Comparison of ENCODE assay signal across 18 mouse cellular contexts in the genomic region with DNA sequence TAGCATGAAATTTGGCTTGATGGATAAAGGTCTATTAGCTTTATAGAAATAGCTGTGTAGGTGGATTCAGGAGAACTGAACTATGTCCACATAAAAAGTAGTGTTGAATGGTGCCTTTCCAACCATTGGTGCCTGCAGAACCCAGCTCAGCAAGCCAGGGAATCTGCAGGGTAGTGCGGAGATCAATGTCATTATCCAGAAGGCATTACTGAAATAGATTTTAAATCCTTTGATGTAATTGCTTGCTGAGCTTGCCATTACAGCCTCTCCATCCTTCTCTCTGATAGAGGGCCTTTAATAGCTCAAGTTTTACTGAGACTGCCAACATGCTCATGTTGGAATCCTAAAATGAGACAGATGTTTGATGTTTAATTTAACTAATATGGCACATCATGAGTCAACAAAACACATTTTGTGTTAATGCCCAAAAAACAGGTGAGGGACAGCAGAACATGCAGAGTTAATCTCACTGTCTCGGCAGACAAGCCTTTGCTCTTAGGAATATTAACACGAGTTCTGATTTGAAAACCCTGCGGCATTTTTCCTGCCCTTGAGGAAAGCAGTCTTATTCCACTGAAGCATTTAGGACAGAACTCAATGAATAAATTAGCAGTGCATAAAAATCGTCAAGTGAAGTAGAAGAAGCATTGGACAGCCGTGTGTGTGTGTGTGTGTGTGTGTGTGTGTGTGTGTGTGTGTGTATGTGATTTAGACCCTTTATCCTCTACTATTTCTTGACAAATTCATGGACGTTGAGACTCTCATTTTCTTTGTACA.
DNase-seq lines count a peak whose midpoint lies in the region; ATAC-seq lines count a peak whose summit lies in the region.
"Had no signal": no experiment of that assay in that cellular context is flagged by ENCODE, and none has a peak within 500 bp of the region (broad histone marks: within the 10 kb centered on the region; RNA-seq: fewer than 3 reads in every experiment).

No protein-coding gene starts in this region.

- WGBS in forebrain, embryonic 15.5 days, result 55% methylated on average over 7 of the region's 7 CpGs
- 86% methylated on average over 7 of the region's 7 CpGs for WGBS in forebrain, embryonic 10.5 days
- 61% methylated on average over 7 of the region's 7 CpGs for WGBS in midbrain, embryonic 13.5 days
- 76% methylated on average over 7 of the region's 7 CpGs for WGBS in midbrain, embryonic 11.5 days
- WGBS in forebrain, embryonic 16.5 days, result 60% methylated on average over 7 of the region's 7 CpGs
- WGBS in limb, embryonic 10.5 days, result 90% methylated on average over 7 of the region's 7 CpGs

- H3K4me2 ChIP-seq in forebrain, embryonic 15.5 days (replicated peaks), result no peak overlapping the region
- no peak overlapping the region for H3K4me2 ChIP-seq in midbrain, embryonic 13.5 days (replicated peaks)
- H3K4me2 ChIP-seq in midbrain, embryonic 11.5 days, result no peak overlapping the region
- no peak overlapping the region for H3K4me2 ChIP-seq in forebrain, embryonic 16.5 days (ENCODE audit: low read length)
- H3K4me2 ChIP-seq: embryonic facial prominence, embryonic 12.5 days; limb, embryonic 12.5 days; liver, embryonic 13.5 days; lung, embryonic 15.5 days had no signal

- H3K36me3 ChIP-seq in forebrain, embryonic 15.5 days, result no peaks in the 10 kb centered on the region
- H3K36me3 ChIP-seq in forebrain, embryonic 10.5 days (replicated peaks), result no peaks in the 10 kb centered on the region
- no peaks in the 10 kb centered on the region for H3K36me3 ChIP-seq in midbrain, embryonic 13.5 days
- H3K36me3 ChIP-seq in midbrain, embryonic 11.5 days (ENCODE audit: control insufficient read depth, insufficient read depth, low read length), result no peaks in the 10 kb centered on the region
- H3K36me3 ChIP-seq in forebrain, embryonic 16.5 days (ENCODE audit: control insufficient read depth, insufficient read depth), result no peaks in the 10 kb centered on the region
- no peaks in the 10 kb centered on the region for H3K36me3 ChIP-seq in limb, embryonic 10.5 days
- H3K36me3 ChIP-seq: embryonic facial prominence, embryonic 12.5 days; limb, embryonic 12.5 days; liver, embryonic 13.5 days; lung, embryonic 15.5 days had no signal

- H3K9ac ChIP-seq in forebrain, embryonic 15.5 days (replicated peaks), result no peak overlapping the region
- no peak overlapping the region for H3K9ac ChIP-seq in midbrain, embryonic 13.5 days (replicated peaks)
- H3K9ac ChIP-seq in midbrain, embryonic 11.5 days (ENCODE audit: low read length), result no peak overlapping the region
- no peak overlapping the region for H3K9ac ChIP-seq in forebrain, embryonic 16.5 days (replicated peaks; ENCODE audit: low read depth, low read length)
- H3K9ac ChIP-seq: embryonic facial prominence, embryonic 12.5 days; limb, embryonic 12.5 days; liver, embryonic 13.5 days; lung, embryonic 15.5 days had no signal

- H3K4me3 ChIP-seq in forebrain, embryonic 15.5 days, result no peak overlapping the region
- H3K4me3 ChIP-seq in forebrain, embryonic 10.5 days, result no peak overlapping the region
- H3K4me3 ChIP-seq in midbrain, embryonic 13.5 days (replicated peaks), result no peak overlapping the region
- no peak overlapping the region for H3K4me3 ChIP-seq in midbrain, embryonic 11.5 days (ENCODE audit: low read depth, low read length)
- H3K4me3 ChIP-seq in forebrain, embryonic 16.5 days (replicated peaks; ENCODE audit: low read length), result no peak overlapping the region
- H3K4me3 ChIP-seq in limb, embryonic 10.5 days, result no peak overlapping the region
- H3K4me3 ChIP-seq: embryonic facial prominence, embryonic 12.5 days; limb, embryonic 12.5 days; liver, embryonic 13.5 days; lung, embryonic 15.5 days had no signal

- peak; percentile 67; the same call in 1 of the 2 replicates for ATAC-seq in forebrain, embryonic 15.5 days (replicated peaks)
- ATAC-seq in midbrain, embryonic 13.5 days, result peak; percentile 43
- no peak for ATAC-seq in midbrain, embryonic 11.5 days (ENCODE audit: low FRiP score)
- peak; percentile 68 for ATAC-seq in forebrain, embryonic 16.5 days

- H3K4me1 ChIP-seq in forebrain, embryonic 15.5 days, result no peaks in the 10 kb centered on the region
- peaks cover 5% of the 10 kb centered on the region; the same call in 1 of the 2 replicates for H3K4me1 ChIP-seq in forebrain, embryonic 10.5 days
- H3K4me1 ChIP-seq in midbrain, embryonic 13.5 days (replicated peaks), result no peaks in the 10 kb centered on the region
- no peaks in the 10 kb centered on the region for H3K4me1 ChIP-seq in midbrain, embryonic 11.5 days (ENCODE audit: control insufficient read depth, insufficient read depth, low read length)
- no peaks in the 10 kb centered on the region; the same call in 1 of the 2 replicates for H3K4me1 ChIP-seq in forebrain, embryonic 16.5 days (replicated peaks; ENCODE audit: control insufficient read depth, insufficient read depth, low read length)
- H3K4me1 ChIP-seq in limb, embryonic 10.5 days, result no peaks in the 10 kb centered on the region
- H3K4me1 ChIP-seq: embryonic facial prominence, embryonic 12.5 days; limb, embryonic 12.5 days; liver, embryonic 13.5 days; lung, embryonic 15.5 days had no signal

- no peaks in the 10 kb centered on the region for H3K27me3 ChIP-seq in forebrain, embryonic 15.5 days
- H3K27me3 ChIP-seq in forebrain, embryonic 10.5 days (ENCODE audit: poor library complexity, severe bottlenecking), result no peaks in the 10 kb centered on the region
- H3K27me3 ChIP-seq in midbrain, embryonic 13.5 days, result no peaks in the 10 kb centered on the region
- H3K27me3 ChIP-seq in midbrain, embryonic 11.5 days (ENCODE audit: control insufficient read depth, insufficient read depth, low read length), result no peaks in the 10 kb centered on the region
- no peaks in the 10 kb centered on the region for H3K27me3 ChIP-seq in forebrain, embryonic 16.5 days (replicated peaks; ENCODE audit: control insufficient read depth, insufficient read depth, low read length)
- H3K27me3 ChIP-seq in limb, embryonic 10.5 days (ENCODE audit: low read depth, poor library complexity, severe bottlenecking), result no peaks in the 10 kb centered on the region
- H3K27me3 ChIP-seq: embryonic facial prominence, embryonic 12.5 days; limb, embryonic 12.5 days; liver, embryonic 13.5 days; lung, embryonic 15.5 days had no signal

- no peak for DNase-seq in forebrain, embryonic 10.5 days (ENCODE audit: extremely low spot score, low spot score)
- no peak for DNase-seq in midbrain, embryonic 11.5 days (ENCODE audit: low spot score, missing footprints)
- DNase-seq in retina, postnatal 1 day, result peak; percentile 60
- no peak for DNase-seq in limb, embryonic 10.5 days (ENCODE audit: low spot score)
- DNase-seq: adrenal gland, adult 8-10 months; cerebellum, adult 18-20 months; heart, adult 18-20 months; kidney, adult 18-20 months; kidney, postnatal 10 days; liver, embryonic 13.5 days; thymus, postnatal 36 days had no signal

- peak overlapping the region; percentile 27; the same call in 1 of the 2 replicates for H3K27ac ChIP-seq in forebrain, embryonic 15.5 days (replicated peaks)
- H3K27ac ChIP-seq in forebrain, embryonic 10.5 days, result no peak overlapping the region
- H3K27ac ChIP-seq in midbrain, embryonic 13.5 days, result no peak overlapping the region
- no peak overlapping the region for H3K27ac ChIP-seq in midbrain, embryonic 11.5 days (ENCODE audit: low read depth, low read length)
- H3K27ac ChIP-seq in forebrain, embryonic 16.5 days (ENCODE audit: low read length), result no peak overlapping the region
- no peak overlapping the region for H3K27ac ChIP-seq in limb, embryonic 10.5 days
- H3K27ac ChIP-seq: embryonic facial prominence, embryonic 12.5 days; limb, embryonic 12.5 days; liver, embryonic 13.5 days; lung, embryonic 15.5 days; macrophage had no signal

- no peaks in the 10 kb centered on the region for H3K9me3 ChIP-seq in forebrain, embryonic 15.5 days
- H3K9me3 ChIP-seq in forebrain, embryonic 10.5 days, result no peaks in the 10 kb centered on the region
- H3K9me3 ChIP-seq in midbrain, embryonic 13.5 days, result no peaks in the 10 kb centered on the region
- no peaks in the 10 kb centered on the region for H3K9me3 ChIP-seq in midbrain, embryonic 11.5 days (ENCODE audit: control insufficient read depth, low read length)
- H3K9me3 ChIP-seq in forebrain, embryonic 16.5 days (ENCODE audit: control insufficient read depth, low read length), result no peaks in the 10 kb centered on the region
- no peaks in the 10 kb centered on the region for H3K9me3 ChIP-seq in limb, embryonic 10.5 days (replicated peaks)
- H3K9me3 ChIP-seq: embryonic facial prominence, embryonic 12.5 days; limb, embryonic 12.5 days; liver, embryonic 13.5 days; lung, embryonic 15.5 days had no signal
